Mouse (Mus musculus): ENCODE results near the gene Cacnb1.
A peak's percentile ranks its signal among the peaks of the same experiment; 100 is the strongest.

Cacnb1 gene

DNA sequence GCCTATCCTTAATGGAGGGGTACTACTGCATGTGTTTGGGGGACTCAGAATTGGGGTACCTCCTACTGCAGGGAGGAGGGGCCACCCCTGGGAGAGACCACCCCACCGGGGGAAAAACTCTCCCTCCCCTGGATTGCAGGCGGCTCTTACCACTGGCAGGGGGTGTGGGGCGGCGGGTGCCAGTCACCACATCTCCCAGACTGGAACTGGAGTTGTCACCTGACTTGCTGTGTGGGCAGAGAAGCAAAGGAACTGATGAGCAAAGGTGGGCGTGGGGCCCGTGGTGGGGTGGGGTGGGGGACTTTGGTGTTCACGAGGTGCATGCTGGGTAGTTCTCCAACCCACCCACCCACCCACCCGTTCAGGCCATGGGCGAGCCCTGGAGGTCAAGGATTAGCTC is 11.1 kb downstream of the Cacnb1 start:
- ATAC-seq (ENCODE audit: low TSS enrichment): peak; percentile 44; the same call in 1 of the 2 replicates

DNA sequence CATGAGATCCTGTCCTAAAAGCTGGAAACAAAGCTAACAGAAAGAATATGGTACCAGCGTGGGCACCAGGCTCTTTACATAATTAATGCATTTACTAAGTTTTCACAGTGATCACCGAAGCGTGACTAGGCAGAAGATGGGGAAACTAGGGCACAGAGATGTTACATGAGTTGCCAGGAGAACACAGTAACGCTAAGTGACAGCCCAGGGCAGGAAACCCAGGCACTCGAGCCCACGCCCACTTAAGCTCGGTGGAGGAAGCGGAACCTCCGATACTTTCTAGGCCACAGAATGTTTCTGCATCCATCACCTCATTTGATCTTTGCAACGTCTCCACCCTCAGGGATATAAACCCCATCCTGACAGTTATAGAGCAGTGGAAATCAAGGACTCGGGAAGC is 14.7 kb downstream of the Cacnb1 start:
- ATAC-seq (ENCODE audit: low TSS enrichment): no peak

DNA sequence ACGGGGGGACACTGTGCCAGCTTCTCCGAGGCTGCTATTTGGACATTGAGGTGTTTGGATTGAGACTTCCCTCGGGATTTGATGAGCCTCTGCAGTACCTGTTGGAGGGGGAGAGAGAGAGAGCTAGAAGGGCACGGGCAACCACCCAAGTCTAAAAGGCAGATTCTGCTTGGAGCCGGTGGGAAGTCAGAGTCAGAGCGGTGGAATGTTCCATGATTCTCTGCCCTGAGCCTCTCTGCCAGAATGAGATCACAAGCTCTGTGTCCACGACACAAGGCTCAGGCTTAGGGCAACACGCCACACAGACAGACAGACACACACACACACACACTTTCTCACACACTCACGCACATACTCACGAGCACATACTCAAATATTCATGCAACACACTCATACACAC is 17.1 kb downstream of the Cacnb1 start:
- ATAC-seq (ENCODE audit: low TSS enrichment): no peak

GRCm38 (mm10) chr11:98005076-98005475 is 17.8 kb downstream of the Cacnb1 start:
- no peak for ATAC-seq (ENCODE audit: low TSS enrichment)

DNA sequence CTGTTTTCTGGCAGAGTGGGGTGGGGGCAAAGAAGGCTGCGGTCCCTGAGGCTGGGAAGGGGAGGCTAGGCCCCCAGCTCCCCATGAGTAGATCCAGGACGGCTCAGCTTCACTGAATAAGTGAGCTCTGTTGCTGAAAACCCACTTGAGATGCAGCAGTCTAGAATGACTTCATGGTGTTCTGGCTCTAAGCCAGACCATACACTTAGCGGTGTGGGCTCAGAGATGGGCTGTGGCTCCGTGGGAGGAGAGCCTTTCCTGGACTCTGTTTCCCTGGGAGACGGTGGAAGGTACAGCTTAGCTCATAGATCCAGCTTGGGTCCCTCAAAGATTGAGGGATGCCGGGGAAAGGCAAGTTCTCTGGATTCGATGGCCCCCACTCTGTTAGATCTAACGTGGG is 18.7 kb downstream of the Cacnb1 start:
- ATAC-seq (ENCODE audit: low TSS enrichment): peak; percentile 27

GRCm38 (mm10) chr11:98003171-98003671 is 19.6 kb downstream of the Cacnb1 start:
- no peak for ATAC-seq (ENCODE audit: low TSS enrichment)

- ATAC-seq (ENCODE audit: low TSS enrichment): no peak
These were observed 20.2 kb downstream of the Cacnb1 start for GRCm38 (mm10) chr11:98002627-98003026.

DNA sequence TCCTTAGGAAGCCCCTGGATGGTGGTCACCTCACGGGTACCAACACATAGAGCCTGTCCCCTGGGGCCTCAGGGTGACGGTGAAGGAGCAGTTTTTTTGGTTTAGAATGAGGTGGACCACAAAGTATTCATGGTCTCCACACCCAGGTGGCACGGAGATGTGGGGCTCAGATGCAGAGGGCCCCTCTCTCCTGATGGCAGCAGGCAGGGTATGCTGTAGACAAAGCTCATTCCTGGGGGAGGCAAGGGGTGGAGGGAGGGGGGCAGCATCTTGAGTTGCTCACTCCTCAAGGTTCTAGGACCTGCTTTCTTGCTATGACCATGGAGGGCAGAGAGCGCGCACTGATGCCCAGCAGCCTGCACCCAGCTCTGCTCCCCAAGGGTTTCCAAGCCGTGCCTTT is 20.8 kb downstream of the Cacnb1 start:
- no peak for ATAC-seq (ENCODE audit: low TSS enrichment)

DNA sequence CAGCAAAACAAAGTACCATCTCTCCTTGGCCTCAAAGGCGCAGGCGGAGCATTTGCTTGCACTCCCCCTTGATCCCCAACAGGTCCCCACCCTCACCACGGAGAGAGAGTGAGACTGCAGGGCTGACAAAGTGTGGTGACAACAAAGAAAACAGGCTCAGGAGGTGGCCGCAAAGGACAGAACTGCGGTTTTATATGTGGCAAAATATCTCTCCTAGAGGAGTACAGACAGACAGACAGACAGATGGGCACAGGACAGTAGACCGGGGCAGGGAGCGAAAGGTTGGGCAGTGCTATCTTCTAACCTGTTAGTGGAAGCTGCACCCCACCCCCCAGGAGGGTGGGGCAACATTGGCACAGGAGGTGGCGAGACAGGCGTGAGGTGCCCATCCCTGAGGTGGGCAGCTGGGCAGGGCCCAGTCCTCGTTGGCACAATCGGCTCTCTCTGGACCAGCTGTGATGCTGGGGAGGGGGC is 21.4 kb downstream of the Cacnb1 start:
- no peak for ATAC-seq (ENCODE audit: low TSS enrichment)

- ATAC-seq (ENCODE audit: low TSS enrichment): no peak
These were observed 22.3 kb downstream of the Cacnb1 start for GRCm38 (mm10) chr11:98000378-98001140.

GRCm38 (mm10) chr11:97999748-98000147 is 23.1 kb downstream of the Cacnb1 start:
- no peak for ATAC-seq (ENCODE audit: low TSS enrichment)

DNA sequence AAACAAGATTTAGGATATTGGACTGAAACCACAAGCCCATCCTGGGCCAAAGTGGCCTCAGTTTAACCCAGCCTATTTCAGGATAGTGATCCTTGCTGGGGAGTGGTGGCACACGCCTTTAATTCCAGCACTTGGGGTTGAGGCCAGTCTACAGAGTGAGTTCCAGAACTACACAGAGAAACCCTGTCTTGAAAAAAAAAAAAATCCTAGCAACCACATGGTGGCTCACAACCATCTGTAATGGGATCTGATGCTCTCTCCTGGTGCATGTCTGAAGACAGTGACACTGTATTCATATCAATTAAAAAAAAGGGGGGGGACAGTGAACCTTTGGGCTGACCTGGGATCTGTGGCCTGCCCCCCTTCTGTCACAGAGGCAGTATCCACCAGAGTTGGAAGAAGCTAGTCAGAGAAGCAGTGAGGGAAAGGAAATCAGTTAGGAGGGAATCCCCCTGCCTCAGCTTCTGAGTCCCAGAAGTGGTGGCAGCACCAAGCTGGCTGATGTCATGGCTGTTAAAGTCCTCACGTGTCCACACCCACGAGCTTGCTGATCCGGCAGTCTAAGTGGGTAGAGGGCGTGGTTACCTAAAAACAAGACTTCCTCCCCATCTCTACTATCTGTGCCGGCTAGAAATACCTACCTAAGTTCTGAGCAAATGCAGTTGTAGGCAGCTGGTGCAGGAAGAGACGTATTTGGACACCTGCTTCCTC is 23.8 kb downstream of the Cacnb1 start:
- ATAC-seq (ENCODE audit: low TSS enrichment): no peak

GRCm38 (mm10) chr11:97998074-97998793 is 24.6 kb downstream of the Cacnb1 start:
- no peak for ATAC-seq (ENCODE audit: low TSS enrichment)

GRCm38 (mm10) chr11:97997387-97997960 is 25.4 kb downstream of the Cacnb1 start:
- ATAC-seq (ENCODE audit: low TSS enrichment): no peak

- no peak for ATAC-seq (ENCODE audit: low TSS enrichment)
These were observed 26.1 kb downstream of the Cacnb1 start for GRCm38 (mm10) chr11:97996691-97997090.

- no peak for ATAC-seq (ENCODE audit: low TSS enrichment)
These were observed 27.1 kb downstream of the Cacnb1 start, which contains the start of gene Arl5c for GRCm38 (mm10) chr11:97995564-97996288. Gene Arl5c, minus strand, starts transcription at chr11:97996181.

GRCm38 (mm10) chr11:97994539-97995100 is 28.2 kb downstream of the Cacnb1 start:
- ATAC-seq (ENCODE audit: low TSS enrichment): peak; percentile 41; the same call in 1 of the 2 replicates

DNA sequence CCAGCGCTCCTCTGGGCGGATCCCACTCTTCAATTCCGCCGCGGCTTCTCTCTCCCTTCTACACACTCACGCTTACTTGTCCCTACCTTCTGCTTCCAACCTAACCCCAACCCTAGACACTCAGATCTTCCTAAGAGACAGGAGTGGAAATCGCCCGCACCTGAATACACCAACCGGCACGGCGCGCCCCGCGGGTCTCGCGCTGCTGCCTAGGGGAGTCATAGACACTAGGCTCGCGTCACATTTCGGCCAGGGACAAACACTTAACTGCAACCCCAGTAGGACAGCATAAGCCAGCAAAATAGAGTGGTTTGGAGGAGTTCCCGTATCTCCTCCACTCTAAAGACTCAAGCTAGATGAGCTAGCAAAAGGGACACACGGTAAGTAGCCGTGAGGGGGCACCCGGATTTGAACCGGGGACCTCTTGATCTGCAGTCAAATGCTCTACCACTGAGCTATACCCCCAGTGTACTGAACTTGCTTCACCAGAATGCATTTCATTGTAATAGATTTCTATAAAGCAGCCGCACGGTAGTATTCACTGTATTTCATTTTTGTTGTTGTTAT is 34.2 kb downstream of the Cacnb1 start:
- peak; percentile 53 for ATAC-seq (ENCODE audit: low TSS enrichment)

DNA sequence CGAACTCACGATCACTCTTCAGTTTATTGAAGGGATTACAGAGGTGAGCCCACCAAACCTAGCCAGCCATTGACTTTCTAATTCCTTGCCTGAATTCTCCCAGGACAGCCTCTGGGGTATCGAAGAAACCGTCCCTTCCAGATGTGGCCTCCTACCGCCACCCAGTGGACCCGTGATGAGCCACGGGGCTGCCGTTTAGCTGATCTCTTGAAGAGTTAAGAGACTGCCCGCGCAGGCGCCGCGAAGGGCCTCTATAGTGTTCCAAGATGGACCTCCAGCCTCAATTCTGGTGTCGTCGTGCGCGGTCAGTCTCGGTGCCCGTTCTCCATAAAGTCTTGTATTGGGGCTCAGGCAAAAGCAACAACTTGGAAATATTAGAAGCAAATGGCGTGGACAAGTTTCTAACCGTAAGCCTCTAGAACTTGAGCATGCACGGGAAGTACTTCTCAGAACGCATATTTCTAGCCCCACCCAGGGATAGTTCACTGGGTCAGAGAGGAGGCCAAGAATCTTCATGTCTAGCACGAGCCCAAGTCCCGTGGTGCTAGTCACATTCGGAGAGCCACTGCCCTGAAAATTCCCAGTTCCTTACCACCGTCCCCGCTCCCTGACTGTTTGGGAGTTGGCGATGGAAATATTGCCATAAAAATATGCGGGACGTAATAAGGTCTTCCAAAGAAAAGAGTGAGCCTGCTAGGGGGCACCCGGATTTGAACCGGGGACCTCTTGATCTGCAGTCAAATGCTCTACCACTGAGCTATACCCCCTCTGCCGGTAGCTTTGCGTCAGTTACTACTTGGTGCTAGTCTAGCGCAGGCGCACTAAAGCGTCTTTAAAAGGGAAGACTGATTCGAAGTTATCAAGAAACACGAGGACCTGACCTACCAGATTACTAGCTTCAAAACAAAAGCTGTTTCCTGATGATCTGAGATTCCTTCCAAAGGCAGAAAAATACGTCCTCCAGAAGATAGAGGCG is 35.0 kb downstream of the Cacnb1 start:
- peak; percentile 58 for ATAC-seq (ENCODE audit: low TSS enrichment)

Data from frontal cortex, adult (tissue).